Mouse (Mus musculus): ENCODE measurements around the gene Gys1. TPM values are rescaled to one million over a fixed set of nuclear protein-coding genes. Genes with fewer than 3 reads are reported as not detected.
"Not testable (repeated sequence)": the region's sequence is repeated elsewhere in the genome, so short reads cannot be mapped to it uniquely, and the experiment has no call there.

Gene Gys1
- total and polyA plus RNA-seq, 3 experiments = 14.0 to 27.2 (median 23.9) TPM

DNA sequence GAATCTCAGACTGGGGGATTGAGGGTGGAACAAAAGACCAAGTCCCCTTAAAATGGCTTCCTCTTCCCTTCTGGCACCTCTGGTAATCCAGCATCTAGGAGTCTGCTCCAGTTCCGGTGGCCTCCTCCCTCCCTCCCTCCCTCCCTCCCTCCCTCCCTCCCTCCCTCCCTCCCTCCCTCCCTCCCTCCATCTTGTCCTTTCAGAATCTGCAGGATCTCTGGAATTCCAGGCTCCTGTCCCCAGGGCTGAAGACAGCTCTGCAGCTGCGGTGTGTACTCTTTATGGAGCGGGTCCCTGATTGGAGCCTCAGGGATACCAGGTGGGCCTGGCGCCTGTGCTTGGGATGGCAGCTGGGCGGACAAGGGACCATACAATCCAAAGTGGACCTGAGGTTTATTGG is 26.7 kb downstream of the Gys1 start:
- Histone ChIP-seq H3K27ac (ENCODE audit: insufficient read depth, low read depth) (peak overlapping the region; percentile 80; the same call in 1 of the 2 replicates), H3K4me2 (ENCODE audit: insufficient read depth, low read depth, poor library complexity, severe bottlenecking) (no peak overlapping the region), H3K4me1 (ENCODE audit: control insufficient read depth in 1 of 2, insufficient read depth in 2 of 2) (peaks cover 16 to 48% of the 10 kb centered on the region in 2 experiments), H3K4me3 (replicated peaks in 1 of 3; ENCODE audit: low read depth in 2 of 3, low read length in 2 of 3, poor library complexity in 1 of 3) (no peak overlapping the region), H3K79me2 (replicated peaks; ENCODE audit: control insufficient read depth, extremely low read depth, insufficient read depth, poor library complexity, severe bottlenecking) (peaks cover 49% of the 10 kb centered on the region), H3K27me3 (replicated peaks) (no peaks in the 10 kb centered on the region), H3K9me3 (replicated peaks; ENCODE audit: low read length) (no peaks in the 10 kb centered on the region), H3K9ac (ENCODE audit: insufficient read depth, low read depth) (peak overlapping the region; percentile 24; the same call in 1 of the 2 replicates), H3K36me3 (replicated peaks in 1 of 2; ENCODE audit: control insufficient read depth in 1 of 2, insufficient read depth in 1 of 2, low read length in 1 of 2) (peaks cover 39 to 60% of the 10 kb centered on the region in 2 experiments)
- no peak for DNase-seq (ENCODE audit: extremely low read depth)
- in situ Hi-C loops (cut with MboI; ENCODE audit: low pct_ligation_motif_present, low pct_unique_long_range_greater_than_20kb, low sequenced_read_pairs) (loop anchor here (10.0 kb wide), 1 partner anchor 223 kb away; the partner anchor contains the start of gene Ntn5), dilution Hi-C loops (cut with MboI; ENCODE audit: extremely low pct_ligation_motif_present, extremely low pct_unique_long_range_greater_than_20kb, low sequenced_read_pairs) (no loop called here)
- TF ChIP-seq ZNF384 (IDR thresholded peaks at IDR 0.05; ENCODE audit: low read depth, low read length) = no peak
- no peak for TF ChIP-seq NRF1 (IDR thresholded peaks at IDR 0.05; ENCODE audit: low read depth, low read length)
- TF ChIP-seq POLR2A (IDR thresholded peaks at IDR 0.05; ENCODE audit: low read depth, low read length) = peak; percentile 3; the same call in 1 of the 2 replicates
- TF ChIP-seq ETS1 (conservative IDR thresholded peaks at IDR 0.05; ENCODE audit: low read depth, low read length) = no peak
- TF ChIP-seq MEF2A (IDR thresholded peaks at IDR 0.05; ENCODE audit: borderline replicate concordance, low read depth, low read length) = no peak

DNA sequence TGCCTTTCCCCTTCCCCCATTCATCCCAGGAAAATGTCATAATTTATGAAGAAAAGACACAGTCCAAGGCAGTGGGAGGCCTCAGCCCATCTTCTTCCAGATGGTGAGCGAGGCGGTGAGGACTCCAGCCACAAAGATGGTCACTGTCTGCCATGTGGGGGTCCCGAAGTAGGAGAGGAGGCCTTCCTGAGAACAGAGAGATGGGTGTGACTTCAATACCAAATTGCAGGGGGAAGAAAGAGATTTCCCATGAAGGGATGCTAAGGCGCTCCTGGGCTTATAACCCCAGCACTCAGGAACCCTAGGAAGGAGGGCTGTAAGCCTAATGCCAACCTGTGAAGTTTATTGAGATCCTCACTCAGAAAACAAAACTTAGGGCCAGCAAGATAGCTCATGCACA is 27.1 kb downstream of the Gys1 start:
- in situ Hi-C loops (cut with MboI; ENCODE audit: low pct_ligation_motif_present, low pct_unique_long_range_greater_than_20kb, low sequenced_read_pairs) = loop anchor here (10.0 kb wide), 1 partner anchor 223 kb away; the partner anchor contains the start of gene Ntn5
- TF ChIP-seq CHD2 (IDR thresholded peaks at IDR 0.05; ENCODE audit: low read length) = no peak
- TF ChIP-seq POLR2A (IDR thresholded peaks at IDR 0.05; ENCODE audit: low read depth, low read length) = peak; percentile 6; the same call in 1 of the 2 replicates
- Histone ChIP-seq H3K4me1 (ENCODE audit: control insufficient read depth in 1 of 2, insufficient read depth in 2 of 2) (peaks cover 16 to 44% of the 10 kb centered on the region in 2 experiments), H3K9me3 (replicated peaks; ENCODE audit: low read length) (no peaks in the 10 kb centered on the region), H3K27ac (ENCODE audit: insufficient read depth, low read depth) (no peak overlapping the region), H3K36me3 (replicated peaks in 1 of 2; ENCODE audit: control insufficient read depth in 1 of 2, insufficient read depth in 1 of 2, low read length in 1 of 2) (peaks cover 39 to 57% of the 10 kb centered on the region in 2 experiments), H3K4me2 (ENCODE audit: insufficient read depth, low read depth, poor library complexity, severe bottlenecking) (no peak overlapping the region), H3K79me2 (replicated peaks; ENCODE audit: control insufficient read depth, extremely low read depth, insufficient read depth, poor library complexity, severe bottlenecking) (peaks cover 49% of the 10 kb centered on the region), H3K9ac (ENCODE audit: insufficient read depth, low read depth) (no peak overlapping the region), H3K4me3 (replicated peaks in 1 of 3; ENCODE audit: low read depth in 2 of 3, low read length in 2 of 3, poor library complexity in 1 of 3) (no peak overlapping the region), H3K27me3 (replicated peaks) (no peaks in the 10 kb centered on the region)
- dilution Hi-C loops (cut with MboI; ENCODE audit: extremely low pct_ligation_motif_present, extremely low pct_unique_long_range_greater_than_20kb, low sequenced_read_pairs) = no loop called here
- no peak for DNase-seq (ENCODE audit: extremely low read depth)

- dilution Hi-C loops (cut with MboI; ENCODE audit: extremely low pct_ligation_motif_present, extremely low pct_unique_long_range_greater_than_20kb, low sequenced_read_pairs) (no loop called here), in situ Hi-C loops (cut with MboI; ENCODE audit: low pct_ligation_motif_present, low pct_unique_long_range_greater_than_20kb, low sequenced_read_pairs) (loop anchor here (10.0 kb wide), 1 partner anchor 222 kb away; the partner anchor contains the start of gene Ntn5)
- DNase-seq (ENCODE audit: extremely low read depth) = no peak
- no peak overlapping the region for H3K4me3 ChIP-seq (replicated peaks in 1 of 3; ENCODE audit: low read depth in 2 of 3, low read length in 2 of 3, poor library complexity in 1 of 3)
- peaks cover 48% of the 10 kb centered on the region for H3K79me2 ChIP-seq (replicated peaks; ENCODE audit: control insufficient read depth, extremely low read depth, insufficient read depth, poor library complexity, severe bottlenecking)
- H3K27me3 ChIP-seq (replicated peaks) = no peaks in the 10 kb centered on the region
- H3K4me2 ChIP-seq (ENCODE audit: insufficient read depth, low read depth, poor library complexity, severe bottlenecking) = no peak overlapping the region
- TF ChIP-seq MAX (IDR thresholded peaks at IDR 0.05; ENCODE audit: low read length) = no peak
- no peak for TF ChIP-seq E2F4 (IDR thresholded peaks at IDR 0.05; ENCODE audit: insufficient replicate concordance, low read depth, low read length)
- no peak overlapping the region for H3K9ac ChIP-seq (ENCODE audit: insufficient read depth, low read depth)
- peaks cover 16 to 43% of the 10 kb centered on the region in 2 experiments for H3K4me1 ChIP-seq (ENCODE audit: control insufficient read depth in 1 of 2, insufficient read depth in 2 of 2)
- H3K36me3 ChIP-seq (replicated peaks in 1 of 2; ENCODE audit: control insufficient read depth in 1 of 2, insufficient read depth in 1 of 2, low read length in 1 of 2) = peaks cover 37 to 53% of the 10 kb centered on the region in 2 experiments
- no peaks in the 10 kb centered on the region for H3K9me3 ChIP-seq (replicated peaks; ENCODE audit: low read length)
- peak overlapping the region; percentile 47 for H3K27ac ChIP-seq (ENCODE audit: insufficient read depth, low read depth)
These were observed 27.7 kb downstream of the Gys1 start for GRCm38 (mm10) chr7:45462325-45462724.

- H3K9me3 ChIP-seq (replicated peaks; ENCODE audit: low read length); H3K4me3 ChIP-seq (replicated peaks in 1 of 3; ENCODE audit: low read depth in 2 of 3, low read length in 2 of 3, poor library complexity in 1 of 3); DNase-seq (ENCODE audit: extremely low read depth); H3K27ac ChIP-seq (ENCODE audit: insufficient read depth, low read depth); H3K9ac ChIP-seq (ENCODE audit: insufficient read depth, low read depth); dilution Hi-C loops (cut with MboI; ENCODE audit: extremely low pct_ligation_motif_present, extremely low pct_unique_long_range_greater_than_20kb, low sequenced_read_pairs); H3K4me2 ChIP-seq (ENCODE audit: insufficient read depth, low read depth, poor library complexity, severe bottlenecking); H3K27me3 ChIP-seq (replicated peaks): not testable (repeated sequence)
- peaks cover 33 to 49% of the 10 kb centered on the region in 2 experiments for H3K36me3 ChIP-seq (replicated peaks in 1 of 2; ENCODE audit: control insufficient read depth in 1 of 2, insufficient read depth in 1 of 2, low read length in 1 of 2)
- in situ Hi-C loops (cut with MboI; ENCODE audit: low pct_ligation_motif_present, low pct_unique_long_range_greater_than_20kb, low sequenced_read_pairs) = loop anchor here (10.0 kb wide), 1 partner anchor 222 kb away; the partner anchor contains the start of gene Ntn5
- peaks cover 43% of the 10 kb centered on the region for H3K79me2 ChIP-seq (replicated peaks; ENCODE audit: control insufficient read depth, extremely low read depth, insufficient read depth, poor library complexity, severe bottlenecking)
- H3K4me1 ChIP-seq (ENCODE audit: control insufficient read depth in 1 of 2, insufficient read depth in 2 of 2) = peaks cover 16 to 41% of the 10 kb centered on the region in 2 experiments
These were observed 28.2 kb downstream of the Gys1 start for GRCm38 (mm10) chr7:45462868-45463267.

All from CH12.LX (cell line).